Mouse (Mus musculus): Measurements from ENCODE around the gene Egln3.

Egln3 gene

DNA sequence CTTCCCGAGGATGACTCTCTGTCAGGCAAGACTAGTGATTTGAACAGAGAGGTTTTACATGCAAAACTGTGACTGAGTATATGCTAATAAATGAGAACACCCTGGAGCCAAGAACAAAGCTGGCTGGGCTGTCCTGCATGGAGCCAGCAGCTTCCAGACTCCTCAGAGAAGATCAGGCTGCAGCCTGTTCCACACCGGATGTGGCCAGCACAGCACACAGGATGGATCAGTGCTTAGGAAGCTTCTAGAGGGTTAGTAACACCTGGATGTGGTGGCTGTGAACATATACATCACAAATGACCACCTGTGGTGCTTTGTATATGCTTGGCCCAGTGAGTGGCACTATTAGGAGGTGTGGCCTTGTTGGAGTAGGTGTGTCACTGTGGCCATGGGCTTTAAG, 43.4 kb downstream of the Egln3 start:
- DNase-seq = no peak

DNA sequence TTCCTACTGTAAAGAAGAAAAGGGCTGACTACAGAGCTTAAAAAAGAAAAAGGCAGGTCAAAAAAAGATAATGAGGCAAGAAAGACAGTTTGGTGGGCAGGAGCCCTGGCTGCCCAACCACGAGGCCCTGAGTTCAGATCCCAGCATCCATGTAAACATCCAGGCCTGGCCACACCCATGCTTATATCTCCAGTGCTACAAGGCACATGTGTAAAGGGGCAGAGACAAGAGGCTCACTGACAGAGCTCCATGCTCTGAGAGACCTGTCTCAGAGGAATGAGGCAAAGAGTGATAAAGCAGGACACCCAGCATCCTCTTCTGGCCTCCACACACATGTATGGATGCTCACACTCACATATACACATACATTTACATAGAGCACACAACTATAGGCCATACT, 48.9 kb downstream of the Egln3 start:
- no peak for DNase-seq

DNA sequence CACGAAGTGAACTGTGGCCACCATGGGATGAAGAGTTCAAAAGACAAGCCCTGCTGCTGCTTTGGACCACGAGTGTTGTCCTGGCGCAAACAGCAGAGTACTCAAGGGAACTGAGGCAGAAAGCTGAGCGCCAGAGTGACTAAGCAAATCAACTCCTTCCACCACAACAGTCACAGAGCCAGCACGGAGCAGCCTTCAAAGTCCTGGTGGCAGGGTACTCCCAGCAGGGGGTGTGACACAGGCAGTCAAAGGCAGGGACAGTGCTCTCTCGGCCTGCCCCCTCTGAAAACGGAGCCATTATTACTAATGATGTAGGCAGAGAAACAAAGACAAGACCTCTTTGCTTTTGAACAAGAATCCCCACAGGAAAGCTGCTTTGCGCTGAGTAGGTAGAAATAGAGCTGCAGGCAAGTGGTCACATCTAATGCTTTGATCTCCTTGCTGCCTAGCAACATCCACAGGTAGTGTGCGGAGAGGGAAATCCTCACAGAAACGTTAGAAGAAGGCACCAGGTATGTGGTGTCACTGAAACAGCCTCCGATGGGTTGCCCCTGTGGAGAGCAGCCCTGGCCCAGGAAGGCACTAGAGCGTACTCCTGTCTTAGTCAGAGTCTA, 56.6 kb downstream of the Egln3 start:
- DNase-seq = peak; percentile 34

Data from embryo, embryonic 11 days (tissue).